Mouse (Mus musculus) bone marrow macrophage, adult 2 months (primary cell): Measurements from ENCODE around the gene Nxpe4.

ENCODE experiments used
- CTCF ChIP-seq: IDR thresholded peaks from 2 replicates; pipeline ENCODE4 v1.5.1; 2012; ENCODE audit warnings: low read depth, mild to moderate bottlenecking, low read length, moderate library complexity
- POLR2A ChIP-seq: IDR thresholded peaks from 2 replicates; pipeline ENCODE4 v1.6.1; 2012; ENCODE audit warnings: mild to moderate bottlenecking, low read depth, low read length, borderline replicate concordance

GRCm38 (mm10) chr9:48240431-48240830, 78.6 kb downstream of the Nxpe4 start:
- TF ChIP-seq CTCF (no peak), POLR2A (no peak)
